Mouse (Mus musculus) kidney, embryonic 15.5 days (tissue): ENCODE data around the gene Mrps22. TPM values are rescaled to one million over a fixed set of nuclear protein-coding genes. Genes with fewer than 3 reads are reported as not detected.
A peak's percentile ranks its signal among the peaks of the same experiment; 100 is the strongest.

ENCODE experiments used
- ATAC-seq: fragments of 200-750 bp; cut with Nextera tagmentation; replicated peaks from 2 replicates; pipeline ENCODE4 v1.8.0; 2017; ENCODE audit warnings: moderate TSS enrichment; ENCODE audit not compliant: low FRiP score
- H3K27ac ChIP-seq: fragments of 300-500 bp; sonication (generic); 2 replicates; pipeline ENCODE4 v1.5.1; 2015; ENCODE audit warnings: mild to moderate bottlenecking, inconsistent platforms
- H3K27me3 ChIP-seq: fragments of 300-500 bp; sonication (generic); 2 replicates; pipeline ENCODE4 v1.6.1; 2015; ENCODE audit warnings: inconsistent platforms
- H3K36me3 ChIP-seq: fragments of 300-500 bp; sonication (generic); 2 replicates; pipeline ENCODE4 v1.6.1; 2015; ENCODE audit warnings: inconsistent platforms
- H3K4me1 ChIP-seq: fragments of 300-500 bp; sonication (generic); 2 replicates; pipeline ENCODE4 v1.6.1; 2015; ENCODE audit warnings: inconsistent platforms
- H3K4me2 ChIP-seq: fragments of 300-500 bp; sonication (generic); 2 replicates; pipeline ENCODE4 v1.6.1; 2015; ENCODE audit warnings: moderate library complexity, mild to moderate bottlenecking, inconsistent platforms
- H3K4me3 ChIP-seq: fragments of 300-500 bp; sonication (generic); replicated peaks from 2 replicates; pipeline ENCODE4 v1.5.1; 2015; ENCODE audit warnings: mild to moderate bottlenecking, inconsistent platforms
- H3K9ac ChIP-seq: fragments of 300-500 bp; sonication (generic); 2 replicates; pipeline ENCODE4 v1.6.1; 2015; ENCODE audit warnings: mild to moderate bottlenecking, inconsistent platforms
- H3K9me3 ChIP-seq: fragments of 300-500 bp; sonication (generic); replicated peaks from 2 replicates; pipeline ENCODE4 v1.6.1; 2016; ENCODE audit warnings: inconsistent platforms
- WGBS: fragments of 180-500 bp; shearing (Covaris S2); methylation state at CpG from one replicate; pipeline ENCODE4 v1.1.7; 2015; ENCODE audit warnings: mixed read lengths; 5-methylcytosine and 5-hydroxymethylcytosine counted together
- polyA plus RNA-seq: library from polyadenylated mRNA; unstranded; fragments of >200 nt; fragmentation: Nextera tagmentation; extraction: Ambion mirVana; gene quantifications from 2 replicates; pipeline ENCODE4 v1.2.1, GENCODE M21; 2015

Mrps22 gene
- polyA plus RNA-seq, 1 experiment from 2014 or later: 62.3 TPM

DNA sequence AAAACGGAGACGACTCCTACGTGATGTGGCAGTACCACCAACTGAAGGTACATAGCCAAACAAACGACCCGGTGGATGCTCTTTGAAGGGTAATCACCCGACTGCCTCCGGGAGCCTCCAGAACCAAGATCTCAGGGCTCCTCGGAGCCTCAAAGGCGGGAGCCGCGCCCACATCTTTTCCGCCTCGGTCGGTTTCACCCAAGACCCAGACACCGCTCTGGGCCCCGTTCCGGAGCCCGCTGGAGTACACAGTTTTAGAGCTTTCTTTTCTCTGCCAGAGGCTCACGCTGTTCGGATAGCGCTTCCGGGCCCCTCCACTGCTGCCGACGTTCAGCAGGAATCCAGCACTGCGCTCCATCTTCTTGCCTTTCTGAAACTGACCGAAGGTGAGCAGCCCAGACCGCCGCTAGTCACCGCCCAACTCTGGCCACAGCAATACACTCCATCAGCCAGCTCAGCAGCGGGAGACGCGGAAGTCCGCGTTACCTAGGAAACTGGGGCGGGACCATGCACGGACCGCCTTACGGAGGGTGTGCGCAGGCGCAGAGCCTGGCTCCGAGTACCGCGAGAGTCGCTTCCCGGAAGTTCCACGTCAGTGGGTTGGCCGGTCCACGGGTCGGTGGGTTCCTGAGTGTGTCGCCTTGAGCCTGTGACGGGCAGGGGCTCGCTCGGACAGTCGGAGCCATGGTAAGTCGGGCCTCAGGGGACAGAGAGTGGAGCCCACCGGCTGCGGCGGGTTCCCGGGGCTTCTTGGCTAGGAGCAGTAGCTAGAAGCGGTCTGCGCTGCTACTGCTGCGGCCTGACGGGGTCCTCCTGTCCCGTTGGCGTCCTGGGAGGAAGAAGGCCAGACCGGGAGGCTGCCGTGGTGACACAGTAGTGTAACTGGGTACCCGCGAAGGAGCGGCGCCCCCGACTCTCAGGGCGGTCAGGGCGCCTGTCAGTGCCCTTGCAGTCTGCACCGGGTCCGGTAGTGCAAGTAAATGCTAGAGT, 38.0 kb downstream of the Mrps22 start, which contains the start of gene Copb2:
TSS of gene Copb2 (plus strand) at position 585 of the 990 bp plus-strand sequence.
- H3K27ac ChIP-seq: peak within 1 kb of the TSS; percentile 95
- H3K4me1 ChIP-seq: peaks cover 25% of the 10 kb centered on the region
- H3K9me3 ChIP-seq: no peaks in the 10 kb centered on the region
- WGBS: under 1% methylated on average over 76 of the region's 76 CpGs
- H3K36me3 ChIP-seq: peaks cover 11% of the 10 kb centered on the region
- H3K4me3 ChIP-seq: peak within 1 kb of the TSS; percentile 98
- peak; percentile 100 for ATAC-seq
- no peaks in the 10 kb centered on the region for H3K27me3 ChIP-seq
- H3K9ac ChIP-seq: peak within 1 kb of the TSS; percentile 93
- peak within 1 kb of the TSS; percentile 76 for H3K4me2 ChIP-seq

DNA sequence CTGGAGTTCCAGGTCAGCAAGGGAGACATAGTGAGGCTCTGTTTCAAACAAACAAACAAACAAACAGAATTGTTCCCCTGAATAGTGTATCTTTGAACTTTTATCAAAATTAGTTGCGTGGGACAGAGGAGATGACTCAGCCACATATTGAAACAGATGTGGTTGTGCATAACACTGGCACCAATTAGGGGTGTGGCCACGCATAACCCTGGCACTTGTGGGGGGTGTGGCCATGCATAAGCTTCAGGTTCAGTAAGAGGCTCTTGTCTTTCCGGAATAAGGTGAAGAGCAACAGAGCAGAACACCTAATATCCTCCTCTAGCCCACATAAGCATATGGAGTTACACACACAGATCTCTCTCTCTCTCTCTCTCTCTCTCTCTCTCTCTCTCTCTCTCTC, 57.4 kb downstream of the Mrps22 start:
- Histone ChIP-seq H3K9ac (no peak overlapping the region), H3K27me3 (peaks cover 3% of the 10 kb centered on the region; the same call in 1 of the 2 replicates), H3K36me3 (no peaks in the 10 kb centered on the region), H3K4me1 (no peaks in the 10 kb centered on the region), H3K9me3 (no peaks in the 10 kb centered on the region), H3K4me3 (no peak overlapping the region), H3K27ac (no peak overlapping the region), H3K4me2 (no peak overlapping the region)
- 67% methylated on average over 3 of the region's 3 CpGs for WGBS
- no peak; the same call in 1 of the 2 replicates for ATAC-seq

Other genes starting within 250 kb of the Mrps22 start
- 117 and 118 TPM in 2 replicates for gene Rbp1, start 178.7 kb downstream of the Mrps22 start, polyA plus RNA-seq
- gene Rbp2, start 115.5 kb downstream of the Mrps22 start, polyA plus RNA-seq: 0.95 and 0.97 TPM in 2 replicates
- 171 and 180 TPM in 2 replicates for gene Copb2, start 37.9 kb downstream of the Mrps22 start, polyA plus RNA-seq
- not detected in 2 replicates for gene Prr23a1, start 240.8 kb upstream of the Mrps22 start, polyA plus RNA-seq